Mouse (Mus musculus) myocyte (in vitro differentiated cells): ENCODE measurements around the gene Rrp1. TPM values are rescaled to one million over a fixed set of nuclear protein-coding genes. Genes with fewer than 3 reads are reported as not detected.

Experiments used
- H3K27me3 ChIP-seq: one replicate; pipeline ENCODE4 v1.6.1; 2011; ENCODE audit not compliant: control insufficient read depth, insufficient read depth, insufficient read length
- H3K36me3 ChIP-seq: one replicate; pipeline ENCODE4 v1.6.1; 2011; ENCODE audit not compliant: control insufficient read depth, insufficient read depth
- H3K4me2 ChIP-seq: one replicate; pipeline ENCODE4 v1.6.1; 2011; ENCODE audit warnings: low read depth, control low read depth
- H3K4me3 ChIP-seq: one replicate; pipeline ENCODE4 v1.5.1; 2011; ENCODE audit warnings: mild to moderate bottlenecking, control low read depth, moderate library complexity
- H3K79me2 ChIP-seq: one replicate; pipeline ENCODE4 v1.6.1; 2011; ENCODE audit not compliant: control insufficient read depth, insufficient read depth
- H3ac ChIP-seq: one replicate; pipeline ENCODE4 v1.6.1; 2011; ENCODE audit not compliant: control insufficient read depth, insufficient read length
- CEBPB ChIP-seq: IDR thresholded peaks from 2 replicates; pipeline ENCODE4 v1.6.1; 2011; ENCODE audit warnings: mild to moderate bottlenecking, moderate library complexity; ENCODE audit not compliant: poor library complexity, insufficient read depth, severe bottlenecking
- E2F4 ChIP-seq: IDR thresholded peaks from one replicate; pipeline ENCODE4 v1.6.1; 2011; ENCODE audit warnings: mild to moderate bottlenecking, control low read depth, moderate library complexity; ENCODE audit not compliant: insufficient read depth
- MAX ChIP-seq: IDR thresholded peaks from one replicate; pipeline ENCODE4 v1.6.1; 2011; ENCODE audit warnings: low read depth, mild to moderate bottlenecking, control low read depth
- MYOD1 ChIP-seq, 3 experiments: IDR thresholded peaks; one replicate each; pipeline ENCODE4 v1.6.1; 2011; ENCODE audit warnings: control low read depth in 2 of 3, low read depth in 2 of 3, mild to moderate bottlenecking in 2 of 3, moderate library complexity in 1 of 3; ENCODE audit not compliant: insufficient read length in 2 of 3, control insufficient read depth in 1 of 3
- MYOG ChIP-seq, 3 experiments: IDR thresholded peaks; one replicate each; pipeline ENCODE4 v1.6.1; 2011; ENCODE audit warnings: control low read depth in 2 of 3, low read depth in 2 of 3, mild to moderate bottlenecking in 2 of 3; ENCODE audit not compliant: insufficient read length in 2 of 3, control insufficient read depth in 1 of 3, insufficient read depth in 1 of 3
- POLR2A ChIP-seq: IDR thresholded peaks from one replicate; pipeline ENCODE4 v1.6.1; 2011; ENCODE audit warnings: low read depth, mild to moderate bottlenecking, control low read depth, moderate library complexity; ENCODE audit not compliant: insufficient read length
- POLR2AphosphoS2 ChIP-seq: IDR thresholded peaks from one replicate; pipeline ENCODE4 v1.6.1; 2011; ENCODE audit warnings: low read depth, control low read depth; ENCODE audit not compliant: insufficient read length
- REST ChIP-seq: IDR thresholded peaks from one replicate; pipeline ENCODE4 v1.6.1; 2011; ENCODE audit warnings: mild to moderate bottlenecking, control low read depth, moderate library complexity; ENCODE audit not compliant: insufficient read depth, insufficient read length
- SRF ChIP-seq: IDR thresholded peaks from one replicate; pipeline ENCODE4 v1.6.1; 2011; ENCODE audit warnings: low read depth; ENCODE audit not compliant: control insufficient read depth, insufficient read length
- TCF12 ChIP-seq: IDR thresholded peaks from one replicate; pipeline ENCODE4 v1.6.1; 2011; ENCODE audit warnings: mild to moderate bottlenecking, control low read depth; ENCODE audit not compliant: poor library complexity, insufficient read depth, severe bottlenecking
- TCF3 ChIP-seq: IDR thresholded peaks from one replicate; pipeline ENCODE4 v1.6.1; 2011; ENCODE audit warnings: low read depth, control low read depth; ENCODE audit not compliant: insufficient read length
- USF1 ChIP-seq: IDR thresholded peaks from one replicate; pipeline ENCODE4 v1.6.1; 2011; ENCODE audit warnings: low read depth, mild to moderate bottlenecking, control low read depth, moderate library complexity
- polyA plus RNA-seq: library from polyadenylated mRNA; unstranded; fragments of >200 nt; fragmentation: generic; extraction: Trizol; gene quantifications from one replicate; pipeline ENCODE4 v1.2.1, GENCODE M21; 2012; ENCODE audit warnings: missing spikeins

The Rrp1 gene
- polyA plus RNA-seq, 1 experiment, result 180 TPM

GRCm38 (mm10) chr10:78446195-78446594, 33.4 kb upstream of the Rrp1 start:
- Histone ChIP-seq H3K4me3 (no peak overlapping the region), H3ac (no peak overlapping the region), H3K36me3 (no peaks in the 10 kb centered on the region), H3K79me2 (no peaks in the 10 kb centered on the region), H3K27me3 (no peaks in the 10 kb centered on the region), H3K4me2 (no peak overlapping the region)
- TF ChIP-seq POLR2AphosphoS2 (no peak), POLR2A (no peak), TCF3 (no peak), CEBPB (no peak), E2F4 (no peak), REST (no peak), MYOD1 (IDR thresholded peaks at IDR 0.05; ENCODE audit: control insufficient read depth in 1 of 3, insufficient read length in 2 of 3, low read depth in 2 of 3) (no peak), SRF (no peak), MYOG (IDR thresholded peaks at IDR 0.05; ENCODE audit: control insufficient read depth in 1 of 3, insufficient read depth in 1 of 3, insufficient read length in 2 of 3, low read depth in 2 of 3) (no peak), MAX (no peak), USF1 (no peak), TCF12 (no peak)

- no peak for TF ChIP-seq TCF12
- no peak for TF ChIP-seq MYOG (IDR thresholded peaks at IDR 0.05; ENCODE audit: control insufficient read depth in 1 of 3, insufficient read depth in 1 of 3, insufficient read length in 2 of 3, low read depth in 2 of 3)
- H3K27me3 ChIP-seq, result no peaks in the 10 kb centered on the region
- no peaks in the 10 kb centered on the region for H3K79me2 ChIP-seq
- no peak overlapping the region for H3K4me2 ChIP-seq
- H3K4me3 ChIP-seq, result no peak overlapping the region
- H3ac ChIP-seq, result no peak overlapping the region
- H3K36me3 ChIP-seq, result no peaks in the 10 kb centered on the region
These were observed 29.4 kb upstream of the Rrp1 start for GRCm38 (mm10) chr10:78442292-78442691.

- Histone ChIP-seq H3K79me2 (no peaks in the 10 kb centered on the region), H3K36me3 (no peaks in the 10 kb centered on the region), H3ac (no peak overlapping the region), H3K27me3 (no peaks in the 10 kb centered on the region), H3K4me2 (no peak overlapping the region), H3K4me3 (no peak overlapping the region)
- TF ChIP-seq MYOG (IDR thresholded peaks at IDR 0.05; ENCODE audit: control insufficient read depth in 1 of 3, insufficient read depth in 1 of 3, insufficient read length in 2 of 3, low read depth in 2 of 3) (no peak), MAX (no peak), REST (no peak), SRF (no peak), TCF3 (no peak), E2F4 (no peak), POLR2A (no peak), TCF12 (no peak), MYOD1 (IDR thresholded peaks at IDR 0.05; ENCODE audit: control insufficient read depth in 1 of 3, insufficient read length in 2 of 3, low read depth in 2 of 3) (no peak)
These were observed 28.8 kb upstream of the Rrp1 start for GRCm38 (mm10) chr10:78441606-78442005.

- Histone ChIP-seq H3K79me2 (no peaks in the 10 kb centered on the region), H3ac (no peak overlapping the region), H3K36me3 (no peaks in the 10 kb centered on the region), H3K4me3 (no peak overlapping the region), H3K4me2 (no peak overlapping the region), H3K27me3 (no peaks in the 10 kb centered on the region)
- TF ChIP-seq SRF (no peak), TCF12 (no peak), MYOD1 (IDR thresholded peaks at IDR 0.05; ENCODE audit: control insufficient read depth in 1 of 3, insufficient read length in 2 of 3, low read depth in 2 of 3) (no peak), POLR2A (no peak), USF1 (no peak)
These were observed 28.0 kb upstream of the Rrp1 start for GRCm38 (mm10) chr10:78440812-78441211.

GRCm38 (mm10) chr10:78439990-78440389, 27.1 kb upstream of the Rrp1 start:
- TF ChIP-seq POLR2A (no peak), SRF (no peak), E2F4 (no peak), TCF12 (no peak), MYOG (IDR thresholded peaks at IDR 0.05; ENCODE audit: control insufficient read depth in 1 of 3, insufficient read depth in 1 of 3, insufficient read length in 2 of 3, low read depth in 2 of 3) (no peak), POLR2AphosphoS2 (no peak), CEBPB (no peak), TCF3 (no peak), USF1 (no peak), REST (no peak), MYOD1 (IDR thresholded peaks at IDR 0.05; ENCODE audit: control insufficient read depth in 1 of 3, insufficient read length in 2 of 3, low read depth in 2 of 3) (no peak), MAX (no peak)
- no peak overlapping the region for H3ac ChIP-seq
- H3K36me3 ChIP-seq, result no peaks in the 10 kb centered on the region
- no peaks in the 10 kb centered on the region for H3K79me2 ChIP-seq
- no peak overlapping the region for H3K4me3 ChIP-seq
- no peaks in the 10 kb centered on the region for H3K27me3 ChIP-seq
- no peak overlapping the region for H3K4me2 ChIP-seq
